Mouse (Mus musculus): ENCODE measurements around the gene Myb. TPM values are rescaled to one million over a fixed set of nuclear protein-coding genes. Genes with fewer than 3 reads are reported as not detected.
A peak's percentile ranks its signal among the peaks of the same experiment; 100 is the strongest.

The Myb gene
- polyA plus RNA-seq, 1 experiment from 2014 or later, result 3.9 TPM

GRCm38 (mm10) chr10:21193088-21193934 lies 32.5 kb upstream of the Myb start:
- 41% methylated on average over 10 of the region's 10 CpGs for WGBS

GRCm38 (mm10) chr10:21192436-21192835 lies 31.7 kb upstream of the Myb start:
- no peak overlapping the region for H3K4me3 ChIP-seq

More at GRCm38 (mm10) chr10:21193088-21193934, 32.5 kb upstream of the Myb start:
- no peaks in the 10 kb centered on the region for H3K9me3 ChIP-seq
- ATAC-seq (ENCODE audit: low FRiP score, low read depth), result no peak
- no peaks in the 10 kb centered on the region for H3K27me3 ChIP-seq (replicated peaks)
- H3K4me2 ChIP-seq (replicated peaks), result no peak overlapping the region
- no peak overlapping the region for H3K9ac ChIP-seq
- no peaks in the 10 kb centered on the region for H3K36me3 ChIP-seq
- H3K27ac ChIP-seq, result no peak overlapping the region
- no peaks in the 10 kb centered on the region for H3K4me1 ChIP-seq
- H3K4me3 ChIP-seq, result no peak overlapping the region

GRCm38 (mm10) chr10:21189756-21190397 lies 29.1 kb upstream of the Myb start:
- no peak for ATAC-seq (ENCODE audit: low FRiP score, low read depth)
- no peaks in the 10 kb centered on the region for H3K4me1 ChIP-seq
- no peak overlapping the region for H3K27ac ChIP-seq
- no peak overlapping the region for H3K9ac ChIP-seq
- H3K4me3 ChIP-seq, result no peak overlapping the region
- 82% methylated on average over 9 of the region's 9 CpGs for WGBS
- no peak overlapping the region for H3K4me2 ChIP-seq (replicated peaks)
- no peaks in the 10 kb centered on the region for H3K9me3 ChIP-seq
- H3K36me3 ChIP-seq, result no peaks in the 10 kb centered on the region
- no peaks in the 10 kb centered on the region for H3K27me3 ChIP-seq (replicated peaks)

More at GRCm38 (mm10) chr10:21192436-21192835, 31.7 kb upstream of the Myb start:
- no peak for ATAC-seq (ENCODE audit: low FRiP score, low read depth)
- Histone ChIP-seq H3K4me1 (no peaks in the 10 kb centered on the region), H3K9ac (no peak overlapping the region), H3K4me2 (replicated peaks) (no peak overlapping the region), H3K36me3 (no peaks in the 10 kb centered on the region), H3K9me3 (no peaks in the 10 kb centered on the region), H3K27ac (no peak overlapping the region), H3K27me3 (replicated peaks) (no peaks in the 10 kb centered on the region)
- WGBS, result 81% methylated on average over 10 of the region's 10 CpGs

GRCm38 (mm10) chr10:21189275-21189601 lies 28.5 kb upstream of the Myb start:
- no peaks in the 10 kb centered on the region for H3K4me1 ChIP-seq
- WGBS, result 30% methylated on average over 8 of the region's 8 CpGs
- no peak overlapping the region for H3K4me3 ChIP-seq
- no peaks in the 10 kb centered on the region for H3K9me3 ChIP-seq
- no peaks in the 10 kb centered on the region for H3K27me3 ChIP-seq (replicated peaks)
- H3K36me3 ChIP-seq, result no peaks in the 10 kb centered on the region
- H3K27ac ChIP-seq, result no peak overlapping the region
- H3K4me2 ChIP-seq (replicated peaks), result peak overlapping the region; percentile 53
- ATAC-seq (ENCODE audit: low FRiP score, low read depth), result no peak
- no peak overlapping the region for H3K9ac ChIP-seq

GRCm38 (mm10) chr10:21188564-21189274 lies 27.9 kb upstream of the Myb start:
- Histone ChIP-seq H3K27me3 (replicated peaks) (no peaks in the 10 kb centered on the region), H3K4me2 (replicated peaks) (peak overlapping the region; percentile 53), H3K9ac (no peak overlapping the region), H3K4me1 (no peaks in the 10 kb centered on the region), H3K36me3 (no peaks in the 10 kb centered on the region), H3K4me3 (0 out of 2 replicates have a peak overlapping the region, but pooled peaks have one; percentile 13), H3K9me3 (no peaks in the 10 kb centered on the region), H3K27ac (no peak overlapping the region)
- no peak for ATAC-seq (ENCODE audit: low FRiP score, low read depth)
- WGBS, result 32% methylated on average over 11 of the region's 11 CpGs

- Histone ChIP-seq H3K9me3 (no peaks in the 10 kb centered on the region), H3K36me3 (no peaks in the 10 kb centered on the region), H3K4me2 (replicated peaks) (no peak overlapping the region), H3K4me1 (no peaks in the 10 kb centered on the region), H3K27ac (no peak overlapping the region), H3K27me3 (replicated peaks) (no peaks in the 10 kb centered on the region), H3K9ac (no peak overlapping the region), H3K4me3 (no peak overlapping the region)
- no peak for ATAC-seq (ENCODE audit: low FRiP score, low read depth)
Measured at GRCm38 (mm10) chr10:21187847-21188246, 27.1 kb upstream of the Myb start.

GRCm38 (mm10) chr10:21186733-21187132 lies 25.9 kb upstream of the Myb start:
- H3K9ac ChIP-seq, result no peak overlapping the region
- no peak overlapping the region for H3K4me3 ChIP-seq
- H3K4me1 ChIP-seq, result no peaks in the 10 kb centered on the region
- no peaks in the 10 kb centered on the region for H3K27me3 ChIP-seq (replicated peaks)
- 83% methylated on average over 5 of the region's 5 CpGs for WGBS
- H3K4me2 ChIP-seq (replicated peaks), result no peak overlapping the region
- no peaks in the 10 kb centered on the region for H3K36me3 ChIP-seq
- ATAC-seq (ENCODE audit: low FRiP score, low read depth), result no peak
- H3K27ac ChIP-seq, result no peak overlapping the region
- H3K9me3 ChIP-seq, result peaks cover 4% of the 10 kb centered on the region; the same call in 1 of the 2 replicates

- Histone ChIP-seq H3K27ac (no peak overlapping the region), H3K4me2 (replicated peaks) (no peak overlapping the region), H3K9me3 (peaks cover 4% of the 10 kb centered on the region; the same call in 1 of the 2 replicates), H3K36me3 (no peaks in the 10 kb centered on the region), H3K4me3 (no peak overlapping the region), H3K4me1 (no peaks in the 10 kb centered on the region), H3K9ac (no peak overlapping the region), H3K27me3 (replicated peaks) (no peaks in the 10 kb centered on the region)
- ATAC-seq (ENCODE audit: low FRiP score, low read depth), result no peak
- 39% methylated on average over 5 of the region's 5 CpGs for WGBS
Measured at GRCm38 (mm10) chr10:21178711-21179110, 17.9 kb upstream of the Myb start.

GRCm38 (mm10) chr10:21178281-21178680 lies 17.5 kb upstream of the Myb start:
- H3K36me3 ChIP-seq, result no peaks in the 10 kb centered on the region
- no peak overlapping the region for H3K9ac ChIP-seq
- H3K9me3 ChIP-seq, result peaks cover 4% of the 10 kb centered on the region; the same call in 1 of the 2 replicates
- 82% methylated on average over 10 of the region's 10 CpGs for WGBS
- no peak overlapping the region for H3K4me3 ChIP-seq
- no peak for ATAC-seq (ENCODE audit: low FRiP score, low read depth)
- H3K27me3 ChIP-seq (replicated peaks), result no peaks in the 10 kb centered on the region
- H3K4me1 ChIP-seq, result no peaks in the 10 kb centered on the region
- H3K27ac ChIP-seq, result no peak overlapping the region
- H3K4me2 ChIP-seq (replicated peaks), result no peak overlapping the region

- Histone ChIP-seq H3K27me3 (replicated peaks) (no peaks in the 10 kb centered on the region), H3K27ac (no peak overlapping the region), H3K9me3 (no peaks in the 10 kb centered on the region), H3K9ac (no peak overlapping the region), H3K36me3 (no peaks in the 10 kb centered on the region), H3K4me1 (no peaks in the 10 kb centered on the region), H3K4me3 (no peak overlapping the region), H3K4me2 (replicated peaks) (no peak overlapping the region)
- no peak for ATAC-seq (ENCODE audit: low FRiP score, low read depth)
- 86% methylated on average over 4 of the region's 4 CpGs for WGBS
Measured at GRCm38 (mm10) chr10:21172650-21173200, 11.9 kb upstream of the Myb start.

- Histone ChIP-seq H3K9ac (no peak overlapping the region), H3K4me3 (no peak overlapping the region), H3K4me1 (no peaks in the 10 kb centered on the region), H3K36me3 (no peaks in the 10 kb centered on the region), H3K27me3 (replicated peaks) (0 out of 2 replicates have a peak, but pooled peaks cover 4% of the 10 kb centered on the region), H3K4me2 (replicated peaks) (no peak overlapping the region), H3K9me3 (no peaks in the 10 kb centered on the region), H3K27ac (no peak overlapping the region)
- no peak for ATAC-seq (ENCODE audit: low FRiP score, low read depth)
- 95% methylated on average over 8 of the region's 8 CpGs for WGBS
Measured at GRCm38 (mm10) chr10:21168466-21168865, 7.7 kb upstream of the Myb start.

GRCm38 (mm10) chr10:21167842-21168241 lies 7.1 kb upstream of the Myb start:
- H3K4me2 ChIP-seq (replicated peaks), result no peak overlapping the region
- H3K27me3 ChIP-seq (replicated peaks), result 0 out of 2 replicates have a peak, but pooled peaks cover 4% of the 10 kb centered on the region
- no peak overlapping the region for H3K4me3 ChIP-seq
- H3K4me1 ChIP-seq, result no peaks in the 10 kb centered on the region
- WGBS, result 89% methylated on average over 6 of the region's 6 CpGs
- no peaks in the 10 kb centered on the region for H3K36me3 ChIP-seq
- no peaks in the 10 kb centered on the region for H3K9me3 ChIP-seq
- H3K27ac ChIP-seq, result no peak overlapping the region
- no peak overlapping the region for H3K9ac ChIP-seq
- ATAC-seq (ENCODE audit: low FRiP score, low read depth), result no peak
